Mouse (Mus musculus) large intestine, adult 2 months (tissue): ENCODE results near the gene Akap9. TPM values are rescaled to one million over a fixed set of nuclear protein-coding genes. Genes with fewer than 3 reads are reported as not detected.
"Not testable (repeated sequence)": the region's sequence is repeated elsewhere in the genome, so short reads cannot be mapped to it uniquely, and the experiment has no call there.

Source experiments
- DNase-seq: peaks from one replicate; pipeline ENCODE4 v3.0.0-alpha.2; 2012; ENCODE audit warnings: low read depth, low spot score
- WGBS: fragments of 180-500 bp; shearing (Covaris S2); methylation state at CpG from one replicate; pipeline ENCODE4 v1.1.7; 2018; 5-methylcytosine and 5-hydroxymethylcytosine counted together
- polyA plus RNA-seq: library from polyadenylated mRNA; depleted of rRNA; stranded (reverse); fragments of >200 nt; gene quantifications from 2 replicates; pipeline ENCODE4 v1.2.3, GENCODE M21; 2012; rRNA removed

Akap9 gene
- 4.3 and 9.3 TPM in 2 replicates for polyA plus RNA-seq

- DNase-seq, result no peak
- WGBS, result under 1% methylated on average over 79 of the region's 82 CpGs
These were observed at the start of gene Akap9 for GRCm38 (mm10) chr5:3927801-3928689. TSS of gene Akap9 (plus strand) at chr5:3928054.

GRCm38 (mm10) chr5:3886862-3887261, 41.0 kb upstream of the Akap9 start:
- not testable (repeated sequence) for DNase-seq
- 78% methylated on average over 7 of the region's 7 CpGs for WGBS

DNA sequence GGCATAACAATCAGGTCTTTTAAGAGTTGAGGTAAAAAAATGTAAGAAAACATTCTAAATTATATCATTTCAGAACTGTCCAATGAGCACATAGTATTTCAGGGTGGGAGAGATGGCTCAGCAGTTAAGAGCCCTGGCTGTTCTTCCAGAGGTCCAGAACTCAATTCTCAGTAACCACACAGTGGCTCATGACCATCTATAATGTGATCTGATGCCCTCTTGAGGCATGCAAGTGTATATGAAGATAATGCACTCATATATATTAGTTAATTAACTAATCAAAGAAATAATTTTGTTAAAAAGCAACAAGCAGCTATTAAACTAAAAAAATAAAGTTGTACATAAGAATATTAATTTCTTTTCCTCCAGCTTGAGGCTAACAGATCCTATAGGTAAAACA, 38.7 kb upstream of the Akap9 start:
- no peak for DNase-seq

DNA sequence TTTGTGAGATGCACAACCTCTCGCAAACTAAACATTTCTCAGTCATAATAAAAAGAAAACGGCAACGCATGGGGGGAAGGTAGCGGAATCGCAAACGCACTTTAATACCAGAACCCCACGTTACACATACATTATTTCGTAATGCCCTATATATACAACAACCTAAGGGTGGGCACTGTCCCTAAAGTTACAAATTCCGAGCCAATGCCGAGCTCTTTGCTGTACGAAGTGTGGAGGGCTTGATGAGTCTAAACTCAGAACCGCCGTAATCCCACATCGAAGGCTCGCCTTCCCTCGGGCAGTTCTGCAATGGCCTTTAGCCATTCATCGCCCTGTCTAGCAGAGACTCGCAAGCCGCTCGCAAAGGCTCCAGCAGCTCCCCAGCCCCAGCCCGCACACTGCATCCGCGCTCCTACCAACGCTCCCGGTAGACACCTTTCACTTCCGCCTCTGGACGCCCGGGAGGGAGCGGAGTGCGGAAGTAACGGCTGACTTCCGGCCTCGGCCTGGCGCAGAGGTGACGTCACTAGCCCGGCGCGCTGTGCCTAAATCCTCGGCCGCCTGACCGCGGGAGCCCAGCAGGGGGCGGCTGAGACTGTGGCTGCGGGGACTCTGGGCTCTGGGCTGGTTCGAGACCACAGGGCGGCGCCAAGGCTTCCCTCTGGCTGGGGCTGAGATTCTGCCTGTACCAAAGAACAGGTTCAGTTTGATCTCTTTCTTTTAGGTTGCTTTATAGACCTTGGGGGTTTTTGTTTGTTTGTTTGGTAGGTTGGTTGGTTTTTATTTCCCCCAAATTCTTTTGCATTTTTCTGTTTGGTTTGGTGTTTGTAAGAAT, 34.2 kb upstream of the Akap9 start, which contains the start of gene Mterf1a:
Gene Mterf1a, minus strand, starts transcription at position 475 of the 835 bp plus-strand sequence.
- WGBS, result under 1% methylated on average over 10 of the region's 47 CpGs
- not testable (repeated sequence) for DNase-seq

- not testable (repeated sequence) for DNase-seq
- WGBS, result 93% methylated on average over 4 of the region's 4 CpGs
These were observed 33.6 kb upstream of the Akap9 start for GRCm38 (mm10) chr5:3894294-3894619.

- 68% methylated on average over 2 of the region's 2 CpGs for WGBS
- DNase-seq, result no peak
These were observed 22.4 kb upstream of the Akap9 start for GRCm38 (mm10) chr5:3905471-3905870.

DNA sequence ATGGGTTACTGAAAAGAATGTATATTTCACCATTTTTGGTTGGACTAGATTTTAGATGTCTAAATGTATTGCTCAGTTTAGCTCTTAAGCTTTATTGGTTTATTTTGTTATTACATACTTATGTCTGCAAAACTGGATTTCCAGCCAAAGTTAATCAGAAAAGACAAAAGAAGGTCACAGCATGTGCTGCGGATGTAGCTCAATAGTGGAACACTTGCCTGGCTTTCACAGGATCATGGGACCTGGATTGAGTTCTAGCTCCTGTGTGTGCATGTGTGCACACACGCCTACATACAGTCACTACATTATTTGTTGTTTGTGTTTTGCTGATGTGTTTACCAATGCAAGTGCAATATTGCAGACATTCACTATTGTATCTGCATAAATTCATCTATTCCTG, 5.5 kb upstream of the Akap9 start:
- WGBS, result 94% methylated on average over 2 of the region's 2 CpGs
- no peak for DNase-seq

GRCm38 (mm10) chr5:3926666-3927065, 1.2 kb upstream of the Akap9 start:
- no peak for DNase-seq
- 29% methylated on average over 4 of the region's 4 CpGs for WGBS

DNA sequence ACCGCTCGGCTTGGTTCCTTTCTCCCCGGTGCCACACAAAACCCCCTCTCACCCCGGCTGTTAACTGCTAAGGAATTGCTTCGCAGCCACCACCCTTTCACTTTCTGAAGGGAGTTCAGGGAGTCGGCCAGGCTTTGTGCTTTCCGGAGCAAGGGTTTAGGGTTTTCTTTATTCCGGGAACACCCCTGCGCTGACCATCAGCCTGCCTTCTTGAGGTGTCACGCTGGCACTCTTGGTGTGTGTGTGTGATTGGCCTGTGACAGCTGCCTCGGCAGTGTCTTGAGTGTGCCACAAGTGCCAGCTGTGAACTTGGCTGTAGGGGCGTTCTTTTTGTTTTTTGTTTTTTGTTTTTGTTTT, 814 bp downstream of the Akap9 start:
- no peak for DNase-seq
- 1% methylated on average over 12 of the region's 12 CpGs for WGBS

DNA sequence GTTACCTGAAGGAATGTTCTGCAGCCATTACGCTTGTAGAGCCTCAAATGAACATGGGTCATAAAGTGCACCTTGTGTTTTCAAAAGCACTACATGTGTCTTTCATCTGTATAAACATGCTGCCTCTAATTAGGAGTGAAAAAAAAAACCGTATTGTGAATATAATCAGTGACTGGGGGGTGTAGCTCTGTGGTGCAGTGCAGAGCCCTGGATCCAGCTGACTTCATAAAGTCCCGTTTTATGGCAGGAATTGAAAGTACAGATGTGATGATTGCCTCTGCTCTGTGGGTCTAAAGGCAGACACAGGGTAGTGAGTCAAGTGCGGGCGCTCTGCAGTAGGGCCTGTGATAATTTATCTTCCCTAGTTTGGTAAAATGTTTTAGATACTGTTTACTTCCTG, 2.9 kb downstream of the Akap9 start:
- DNase-seq, result no peak
- WGBS, result 29% methylated on average over 5 of the region's 5 CpGs

GRCm38 (mm10) chr5:3931636-3932035, 3.8 kb downstream of the Akap9 start:
- DNase-seq, result no peak
- WGBS, result 87% methylated on average over 3 of the region's 3 CpGs

DNA sequence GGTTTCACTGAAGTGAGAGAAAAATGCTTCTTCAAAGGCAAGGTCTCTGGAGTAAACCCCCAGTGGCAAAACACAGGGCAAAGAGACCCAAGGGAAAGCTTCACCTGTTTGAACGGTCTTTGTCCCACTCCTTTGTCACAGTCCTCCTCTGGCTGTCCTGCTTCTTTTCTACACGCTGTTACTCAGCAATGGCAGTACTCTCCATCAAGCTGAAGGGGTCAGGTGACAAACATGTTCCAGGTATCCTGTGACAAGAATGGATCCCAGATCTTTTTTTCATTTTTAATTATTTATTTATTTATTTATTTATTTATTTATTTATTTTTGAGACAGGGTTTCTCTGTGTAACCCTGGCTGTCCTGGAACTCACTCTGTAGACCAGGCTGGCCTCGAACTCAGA, 5.7 kb downstream of the Akap9 start:
- no peak for DNase-seq
- WGBS, result 97% methylated on average over 3 of the region's 3 CpGs

- no peak for DNase-seq
- 51% methylated on average over 5 of the region's 5 CpGs for WGBS
These were observed 7.4 kb downstream of the Akap9 start for GRCm38 (mm10) chr5:3935266-3935665.

DNA sequence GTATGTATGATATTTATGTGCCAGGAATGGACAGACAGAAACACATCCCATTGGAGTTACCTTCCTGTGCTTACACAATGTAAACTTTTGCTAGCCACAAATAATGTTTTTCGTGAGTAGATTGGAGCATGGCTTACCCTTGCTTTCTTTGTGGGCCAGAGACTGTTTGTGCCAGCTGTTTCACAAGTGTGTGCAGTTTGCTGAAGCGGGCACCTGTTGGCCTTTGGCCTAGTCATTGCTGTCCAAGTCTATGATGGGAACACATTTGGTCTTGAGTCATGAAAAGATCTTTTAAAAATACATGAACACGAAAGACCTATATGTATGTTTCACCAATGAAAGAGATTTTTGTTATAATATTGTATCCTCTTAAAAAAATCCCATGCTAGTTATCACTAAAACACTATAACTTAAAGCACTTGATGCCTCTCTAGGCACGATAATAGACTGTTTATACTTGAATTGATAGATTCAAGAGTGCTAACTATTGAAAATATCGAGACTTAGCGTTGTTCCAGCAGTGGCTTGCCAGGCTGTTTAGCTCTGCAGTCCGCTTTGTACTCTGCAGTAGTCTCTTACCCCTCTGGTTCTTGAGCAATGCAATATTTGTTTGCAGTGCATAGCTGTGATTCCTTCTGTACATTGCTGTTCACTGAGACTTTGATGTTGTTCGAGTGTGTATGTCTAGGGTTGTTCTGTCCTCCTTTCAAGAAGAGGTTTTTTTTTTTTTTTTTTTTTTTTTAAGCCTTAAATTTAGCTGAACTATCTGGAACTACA, 8.1 kb downstream of the Akap9 start:
- WGBS, result 49% methylated on average over 8 of the region's 8 CpGs
- DNase-seq, result no peak

DNA sequence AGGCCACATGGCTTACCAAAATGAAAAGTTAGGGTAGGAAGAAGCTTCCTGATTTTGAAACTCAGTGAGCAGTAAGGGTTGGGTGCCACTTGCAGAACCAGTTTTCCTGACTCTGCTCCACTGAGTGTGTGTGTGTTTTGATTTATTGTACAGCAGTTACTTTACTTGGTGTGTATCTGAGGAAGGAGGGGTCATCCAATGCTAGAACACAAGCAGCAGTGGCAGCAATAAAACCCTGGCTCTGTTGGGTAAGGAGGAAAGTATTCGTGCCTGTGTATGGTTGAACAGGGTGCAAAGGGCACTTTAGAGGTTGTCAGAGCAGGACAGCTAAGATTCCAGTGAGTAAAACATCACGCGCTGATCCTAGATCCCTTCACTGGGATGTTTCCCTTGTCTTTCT, 11.1 kb downstream of the Akap9 start:
- peak; percentile 80 for DNase-seq
- WGBS, result 23% methylated on average over 3 of the region's 3 CpGs

DNA sequence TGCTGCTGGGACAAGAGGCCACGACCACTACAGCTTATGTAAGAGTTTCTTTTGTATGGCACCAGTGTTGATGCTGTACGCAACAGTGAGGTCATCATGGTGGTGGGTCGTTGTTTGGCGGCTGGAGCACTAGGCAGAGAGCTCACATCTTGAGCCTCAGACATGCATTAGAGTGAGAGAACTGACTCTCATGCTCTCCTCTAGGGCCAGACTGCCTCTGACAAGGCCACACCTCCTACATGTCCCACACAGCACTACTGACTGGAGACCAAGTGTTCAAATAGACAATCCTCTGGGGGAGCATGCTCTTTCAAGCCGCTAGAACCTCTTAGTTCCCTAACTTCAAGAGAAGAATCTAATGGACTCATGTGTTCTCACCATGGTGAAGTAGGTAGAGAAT, 11.5 kb downstream of the Akap9 start:
- no peak for DNase-seq
- WGBS, result 39% methylated on average over 5 of the region's 5 CpGs

DNA sequence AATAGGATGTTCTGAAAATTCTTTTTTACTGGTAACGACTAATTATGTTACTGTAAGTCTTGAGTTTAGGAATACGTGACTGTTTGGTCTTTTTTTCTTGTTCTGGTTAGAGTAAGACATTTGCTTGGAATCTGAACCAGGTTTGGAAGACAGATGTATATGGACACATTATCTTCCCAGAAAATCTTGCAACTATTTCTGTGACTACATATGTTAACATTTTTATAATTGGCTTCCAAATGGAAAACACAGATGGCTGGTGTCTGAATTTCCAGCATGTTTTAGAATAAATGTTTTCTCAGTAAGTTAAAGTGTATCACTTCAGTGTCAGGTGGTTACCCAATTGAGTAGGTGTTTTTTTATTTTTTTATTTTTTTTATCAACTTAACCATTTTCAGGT, 13.4 kb downstream of the Akap9 start:
- 92% methylated on average over 2 of the region's 2 CpGs for WGBS
- DNase-seq, result no peak

GRCm38 (mm10) chr5:3943169-3943568, 15.3 kb downstream of the Akap9 start:
- not testable (repeated sequence) for DNase-seq
- WGBS, result 44% methylated on average over 4 of the region's 4 CpGs

DNA sequence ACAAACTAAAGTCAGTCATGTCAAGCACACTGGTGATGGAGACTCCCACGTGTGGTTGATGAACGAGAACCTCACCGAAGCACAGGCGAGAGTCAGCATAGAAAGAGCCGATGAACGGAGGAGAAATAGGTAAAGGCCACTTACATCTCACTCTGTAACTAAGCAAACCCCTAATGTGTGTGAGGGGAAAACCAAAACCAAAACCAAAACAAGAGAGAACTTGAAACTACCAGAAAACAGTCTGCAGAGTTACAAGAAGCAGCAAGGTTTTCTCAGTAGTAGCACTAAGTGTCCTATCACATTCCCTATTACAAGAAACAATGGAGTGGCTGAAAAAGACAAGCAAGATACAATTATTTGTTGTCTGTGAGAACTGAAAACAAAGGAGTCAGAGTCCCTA, 24.6 kb downstream of the Akap9 start:
- 94% methylated on average over 6 of the region's 6 CpGs for WGBS
- DNase-seq, result no peak

- no peak for DNase-seq
- 85% methylated on average over 1 of the region's 1 CpGs for WGBS
These were observed 26.7 kb downstream of the Akap9 start for GRCm38 (mm10) chr5:3954541-3954940.
